In the genomic region with DNA sequence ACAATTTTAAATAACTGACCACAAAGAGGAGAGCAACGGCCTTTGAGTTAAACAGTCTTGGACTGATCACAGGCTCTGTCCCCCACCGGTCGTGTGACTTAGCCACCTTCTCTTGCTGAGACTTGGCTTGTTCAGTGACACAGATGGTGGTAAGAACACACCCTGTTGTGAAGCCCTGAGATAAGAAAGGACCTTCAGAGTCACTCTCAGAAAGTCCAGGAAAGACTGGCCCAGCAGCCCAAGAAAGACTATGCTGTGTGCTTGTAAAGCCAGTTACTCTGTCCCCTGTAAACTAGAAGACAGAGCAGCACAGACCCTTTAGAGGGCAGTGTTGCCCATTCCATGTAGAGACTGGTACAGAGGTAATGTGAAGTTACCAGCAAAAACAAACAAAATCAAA, we compare ENCODE assay signal across 8 mouse cellular contexts. TPM values are rescaled to one million over a fixed set of nuclear protein-coding genes. Genes with fewer than 3 reads are reported as not detected.
A peak's percentile ranks its signal among the peaks of the same experiment; 100 is the strongest.
DNase-seq lines count a peak whose midpoint lies in the region; ATAC-seq and TF ChIP-seq lines count a peak whose summit lies in the region.

No protein-coding gene starts in this region.

- no peak overlapping the region for H3K4me2 ChIP-seq in intestine, embryonic 15.5 days (replicated peaks)

- ATAC-seq in cerebellum, adult (ENCODE audit: insufficient number of reproducible peaks, low FRiP score, low TSS enrichment): no peak
- peak; percentile 48 for ATAC-seq in intestine, embryonic 15.5 days

- no peaks in the 10 kb centered on the region for H3K27me3 ChIP-seq in cerebellum, adult 2 months (ENCODE audit: control insufficient read depth, insufficient read depth, low read length)
- H3K27me3 ChIP-seq in intestine, embryonic 15.5 days (replicated peaks): no peaks in the 10 kb centered on the region

- peak; percentile 24; the same call in 1 of the 2 replicates for TF ChIP-seq CTCF in cerebellum, adult 2 months (IDR thresholded peaks at IDR 0.05; ENCODE audit: borderline replicate concordance, insufficient read depth, low read depth, low read length)

- peak; percentile 26 to 30 for DNase-seq in cerebellum, adult 2 months
- DNase-seq in 416B (ENCODE audit: low read depth): peak; percentile 80
- peak; percentile 59 to 60 for DNase-seq in cerebellum, postnatal 10 days
- peak; percentile 21 for DNase-seq in lung, postnatal 14 days
- no peak for DNase-seq in gastrocnemius, postnatal 4 days (ENCODE audit: low spot score in 2 of 2)
- DNase-seq in layer of hippocampus, adult 8-10 months (ENCODE audit: low spot score in 2 of 2): no peak

- H3K9me3 ChIP-seq in intestine, embryonic 15.5 days: no peaks in the 10 kb centered on the region

- 42% methylated on average over 3 of the region's 3 CpGs for WGBS in cerebellum, adult 2 months
- 50% methylated on average over 3 of the region's 3 CpGs for WGBS in intestine, embryonic 15.5 days

- no peak overlapping the region for H3K27ac ChIP-seq in cerebellum, adult 2 months (ENCODE audit: insufficient read depth, low read length)
- H3K27ac ChIP-seq in intestine, embryonic 15.5 days: no peak overlapping the region

- H3K4me3 ChIP-seq in cerebellum, adult 2 months (replicated peaks; ENCODE audit: insufficient read depth, low read depth, low read length): no peak overlapping the region
- H3K4me3 ChIP-seq in intestine, embryonic 15.5 days (replicated peaks): no peak overlapping the region

- no peak overlapping the region for H3K9ac ChIP-seq in intestine, embryonic 15.5 days

- no peak for TF ChIP-seq POLR2A in cerebellum, adult 2 months (IDR thresholded peaks at IDR 0.05; ENCODE audit: borderline replicate concordance, insufficient read depth, low read length)

- no peaks in the 10 kb centered on the region for H3K4me1 ChIP-seq in cerebellum, adult 2 months (ENCODE audit: control insufficient read depth, insufficient read depth, low read length)
- H3K4me1 ChIP-seq in intestine, embryonic 15.5 days (replicated peaks): peaks cover 7% of the 10 kb centered on the region

- no peaks in the 10 kb centered on the region for H3K36me3 ChIP-seq in intestine, embryonic 15.5 days

RNA-seq across cellular contexts. Expression of a gene that starts 3.2 kb away (rescaled TPM):
- 1.5 TPM in 2 replicates for polyA plus RNA-seq in cerebellum, adult 2 months (2012; rRNA removed)
- polyA plus RNA-seq in intestine, embryonic 15.5 days (2015; fragmentation: Nextera tagmentation; extraction: Ambion mirVana): 3.5 and 3.6 TPM in 2 replicates
- 1 to 10 TPM; 7.0 to 7.6 TPM for total RNA-seq in gastrocnemius, postnatal 4 days (2021)
- 1 to 10 TPM; 2.5 to 3.2 (median 3.1) TPM for total RNA-seq in layer of hippocampus, adult 8-10 months (2022)

RNA-seq across cellular contexts. Expression of a gene that starts 26.7 kb away (rescaled TPM):
- polyA plus RNA-seq in cerebellum, adult 2 months (2012; rRNA removed): 83.0 and 84.6 TPM in 2 replicates
- polyA plus RNA-seq in intestine, embryonic 15.5 days (2015; fragmentation: Nextera tagmentation; extraction: Ambion mirVana): 97.4 and 99.7 TPM in 2 replicates
- 10 to 100 TPM; 42.1 to 53.6 TPM for total RNA-seq in gastrocnemius, postnatal 4 days (2021)
- total RNA-seq in layer of hippocampus, adult 8-10 months (2022): 10 to 100 TPM; 58.5 to 71.2 (median 60.2) TPM

Comparison
In these comparisons a context has a peak if more than half of its experiments do, and no peak if none do; other contexts are left out.
1. DNase-seq: peak in cerebellum, adult 2 months (2 of 2), 416B (single experiment), cerebellum, postnatal 10 days (2 of 2) and lung, postnatal 14 days (single experiment); none in gastrocnemius, postnatal 4 days (0 of 2) and layer of hippocampus, adult 8-10 months (0 of 2).